Mouse (Mus musculus) hindbrain, postnatal 0 days (tissue): ENCODE measurements at regions not wholly inside any gene's neighbourhood (a gene's known extent, or its start where the extent isn't known, plus 50 kb on each side); places are given as distances from the start of the nearest gene placed in this dataset.

Experiments
- ATAC-seq: fragments of 200-750 bp; cut with Nextera tagmentation; 2 replicates; pipeline ENCODE4 v1.8.0; 2017; ENCODE audit warnings: mild to moderate bottlenecking, moderate TSS enrichment, moderate library complexity
- DNase-seq: peaks from one replicate; pipeline ENCODE4 v3.0.0-alpha.2; 2015; ENCODE audit warnings: low spot score
- H3K27ac ChIP-seq: fragments of 300-500 bp; sonication (generic); 2 replicates; pipeline ENCODE4 v1.5.1; 2014; ENCODE audit warnings: mild to moderate bottlenecking
- H3K27me3 ChIP-seq: fragments of 300-500 bp; sonication (generic); 2 replicates; pipeline ENCODE4 v1.6.1; 2014; ENCODE audit warnings: low read length, mixed read lengths; ENCODE audit not compliant: insufficient read depth
- H3K36me3 ChIP-seq: fragments of 300-500 bp; sonication (generic); 2 replicates; pipeline ENCODE4 v1.6.1; 2014; ENCODE audit warnings: low read length, mixed read lengths; ENCODE audit not compliant: insufficient read depth
- H3K4me1 ChIP-seq: fragments of 300-500 bp; sonication (generic); 2 replicates; pipeline ENCODE4 v1.6.1; 2014; ENCODE audit warnings: antibody characterized with exemption, low read length, mixed read lengths; ENCODE audit not compliant: insufficient read depth
- H3K4me2 ChIP-seq: fragments of 300-500 bp; sonication (generic); 2 replicates; pipeline ENCODE4 v1.6.1; 2014; ENCODE audit warnings: low read depth, mild to moderate bottlenecking, low read length, moderate library complexity, mixed read lengths
- H3K4me3 ChIP-seq: fragments of 300-500 bp; sonication (generic); 2 replicates; pipeline ENCODE4 v1.5.1; 2014; ENCODE audit warnings: low read length
- H3K9ac ChIP-seq: fragments of 300-500 bp; sonication (generic); replicated peaks from 2 replicates; pipeline ENCODE4 v1.6.1; 2014; ENCODE audit warnings: mild to moderate bottlenecking, low read length, moderate library complexity, mixed read lengths
- H3K9me3 ChIP-seq: fragments of 300-500 bp; sonication (generic); 2 replicates; pipeline ENCODE4 v1.6.1; 2016; ENCODE audit warnings: low read length, mixed read lengths
- CTCF ChIP-seq: IDR thresholded peaks from 2 replicates; pipeline ENCODE4 v1.5.1; 2016; ENCODE audit warnings: antibody characterized with exemption, control low read depth, low read depth
- WGBS: fragments of 180-500 bp; shearing (Covaris S2); extraction: QIAGEN DNeasy Blood & Tissue Kit; methylation state at CpG from one replicate; pipeline ENCODE4 v1.1.7; 2014; 5-methylcytosine and 5-hydroxymethylcytosine counted together

DNA sequence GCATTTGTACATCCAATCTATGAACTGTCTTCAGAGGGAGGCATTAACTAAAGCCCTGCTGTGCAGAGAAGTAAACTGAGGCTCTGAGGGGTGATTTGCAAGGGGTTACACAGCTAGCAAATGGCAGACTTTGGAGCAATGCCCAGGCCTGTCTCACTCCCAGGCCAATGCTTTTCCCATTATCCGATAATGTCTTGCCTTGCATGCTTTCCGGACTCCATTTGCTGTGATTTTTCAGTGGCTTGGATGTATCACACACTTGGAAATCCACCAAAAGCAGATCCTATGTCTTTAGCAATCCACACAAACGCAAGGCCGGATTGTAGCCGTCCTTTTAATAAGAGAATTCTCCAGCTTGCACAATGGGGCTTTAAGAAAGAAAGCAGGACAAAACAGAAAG, 281.7 kb upstream of the Ppargc1a start:
- WGBS = 58% methylated on average over 5 of the region's 5 CpGs
- H3K4me1 ChIP-seq = no peaks in the 10 kb centered on the region
- no peak for ATAC-seq

DNA sequence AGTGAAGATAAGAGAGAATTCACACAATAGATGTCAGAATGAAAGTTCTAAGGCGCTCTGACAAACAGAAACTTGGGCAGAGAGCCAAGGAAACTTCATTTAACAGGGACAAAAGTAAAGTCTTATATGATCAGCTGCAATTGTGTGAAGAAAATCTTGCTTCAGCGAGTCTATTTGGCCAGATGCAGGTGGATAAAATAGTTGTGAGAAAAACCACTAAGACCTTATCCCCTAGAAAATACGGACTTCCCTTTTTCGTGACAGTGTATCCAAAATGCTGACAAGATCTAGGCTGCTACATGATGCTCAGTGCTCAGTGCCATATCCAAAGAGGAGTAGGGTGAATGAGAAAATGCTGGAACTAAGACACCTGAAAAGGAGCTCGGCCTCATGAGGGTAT, 274.7 kb upstream of the Ppargc1a start:
- H3K9me3 ChIP-seq = no peaks in the 10 kb centered on the region
- H3K36me3 ChIP-seq = no peaks in the 10 kb centered on the region
- DNase-seq = no peak
- no peak overlapping the region for H3K27ac ChIP-seq
- WGBS = 78% methylated on average over 5 of the region's 5 CpGs
- no peaks in the 10 kb centered on the region for H3K27me3 ChIP-seq
- no peaks in the 10 kb centered on the region for H3K4me1 ChIP-seq
- no peak overlapping the region for H3K4me3 ChIP-seq
- ATAC-seq = no peak
- H3K9ac ChIP-seq = no peak overlapping the region
- H3K4me2 ChIP-seq = no peak overlapping the region
- TF ChIP-seq CTCF = no peak

More for the DNA sequence above, 281.7 kb upstream of the Ppargc1a start:
- no peaks in the 10 kb centered on the region for H3K27me3 ChIP-seq
- no peak overlapping the region for H3K9ac ChIP-seq
- no peak overlapping the region for H3K4me2 ChIP-seq
- H3K36me3 ChIP-seq = no peaks in the 10 kb centered on the region
- no peak overlapping the region for H3K27ac ChIP-seq
- no peak overlapping the region for H3K4me3 ChIP-seq
- H3K9me3 ChIP-seq = no peaks in the 10 kb centered on the region
- peak; percentile 8 for DNase-seq
- no peak for TF ChIP-seq CTCF

- WGBS = 98% methylated on average over 2 of the region's 2 CpGs
- ATAC-seq (no peak), DNase-seq (no peak)
- H3K9ac ChIP-seq = no peak overlapping the region
- H3K27me3 ChIP-seq = no peaks in the 10 kb centered on the region
- H3K4me1 ChIP-seq = no peaks in the 10 kb centered on the region
- H3K4me3 ChIP-seq = no peak overlapping the region
- H3K36me3 ChIP-seq = no peaks in the 10 kb centered on the region
- no peak overlapping the region for H3K4me2 ChIP-seq
- no peaks in the 10 kb centered on the region for H3K9me3 ChIP-seq
- no peak for TF ChIP-seq CTCF
- no peak overlapping the region for H3K27ac ChIP-seq
Measured at GRCm38 (mm10) chr5:51841763-51842162, 274.2 kb upstream of the Ppargc1a start.

DNA sequence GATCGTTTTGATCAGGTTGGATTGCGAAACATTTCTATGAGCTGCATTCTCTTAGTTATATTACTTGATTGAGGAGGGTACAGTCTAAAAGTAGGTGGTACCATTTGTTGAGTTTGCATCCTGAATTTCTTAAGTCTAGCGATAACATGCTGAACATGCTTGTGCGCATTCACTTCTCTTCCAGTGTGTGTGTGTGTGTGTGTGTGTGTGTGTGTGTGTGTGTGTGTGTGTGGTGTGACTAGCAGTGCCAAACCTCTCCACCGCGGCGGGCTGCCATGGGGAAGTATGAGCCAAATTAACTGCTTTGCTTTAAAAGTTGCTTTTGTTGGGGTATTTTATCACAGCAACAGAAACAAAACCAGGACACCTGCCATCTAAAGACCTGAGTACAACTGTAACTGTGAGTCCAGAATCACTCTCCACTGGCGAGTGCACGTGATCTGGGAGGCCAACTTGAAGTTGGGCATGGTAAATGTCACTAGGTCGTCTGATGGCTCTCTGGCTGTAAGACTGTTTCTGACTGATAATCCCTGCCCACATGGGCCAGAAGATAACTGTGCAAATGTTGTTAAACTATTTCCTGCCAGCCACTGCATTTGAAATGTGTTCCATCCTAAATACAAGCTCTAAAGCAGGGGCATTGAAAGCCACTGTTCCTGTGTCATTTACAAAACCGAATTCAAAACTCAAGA, 273.3 kb upstream of the Ppargc1a start:
- no peak overlapping the region for H3K27ac ChIP-seq
- WGBS = 87% methylated on average over 11 of the region's 11 CpGs
- H3K27me3 ChIP-seq = no peaks in the 10 kb centered on the region
- no peak for ATAC-seq
- H3K9ac ChIP-seq = no peak overlapping the region
- H3K4me2 ChIP-seq = no peak overlapping the region
- no peaks in the 10 kb centered on the region for H3K4me1 ChIP-seq
- no peaks in the 10 kb centered on the region for H3K36me3 ChIP-seq
- H3K4me3 ChIP-seq = no peak overlapping the region
- H3K9me3 ChIP-seq = no peaks in the 10 kb centered on the region
- no peak for DNase-seq
- no peak for TF ChIP-seq CTCF

GRCm38 (mm10) chr5:51839292-51839691, 271.8 kb upstream of the Ppargc1a start:
- no peaks in the 10 kb centered on the region for H3K4me1 ChIP-seq
- no peak for TF ChIP-seq CTCF
- no peaks in the 10 kb centered on the region for H3K27me3 ChIP-seq
- DNase-seq = no peak
- H3K9ac ChIP-seq = no peak overlapping the region
- ATAC-seq = no peak
- 62% methylated on average over 4 of the region's 4 CpGs for WGBS
- H3K4me2 ChIP-seq = no peak overlapping the region
- no peak overlapping the region for H3K4me3 ChIP-seq
- H3K27ac ChIP-seq = no peak overlapping the region
- H3K36me3 ChIP-seq = no peaks in the 10 kb centered on the region
- H3K9me3 ChIP-seq = no peaks in the 10 kb centered on the region

DNA sequence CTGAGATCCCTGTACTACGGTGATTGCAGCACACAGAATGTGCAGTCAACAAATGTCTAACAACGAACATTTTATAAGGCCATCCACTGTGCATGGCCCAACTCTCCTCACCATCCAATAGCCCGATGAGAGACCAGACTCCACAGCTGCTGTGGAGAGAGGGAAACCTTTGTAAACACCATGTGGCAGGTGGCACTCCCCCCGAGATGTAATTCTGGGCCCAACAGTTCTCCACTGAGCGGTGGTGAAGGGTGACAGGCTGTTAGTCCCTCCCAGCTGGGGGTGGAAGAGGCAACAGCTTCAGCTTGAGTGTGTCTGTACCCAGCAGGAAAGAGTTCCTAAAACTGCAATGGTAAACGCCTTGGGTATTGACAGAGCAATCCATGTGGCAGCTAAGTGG, 263.0 kb upstream of the Ppargc1a start:
- no peaks in the 10 kb centered on the region for H3K27me3 ChIP-seq
- H3K9me3 ChIP-seq = no peaks in the 10 kb centered on the region
- H3K4me3 ChIP-seq = no peak overlapping the region
- DNase-seq = no peak
- H3K4me1 ChIP-seq = no peaks in the 10 kb centered on the region
- no peak overlapping the region for H3K27ac ChIP-seq
- no peak overlapping the region for H3K4me2 ChIP-seq
- WGBS = 70% methylated on average over 6 of the region's 6 CpGs
- no peaks in the 10 kb centered on the region for H3K36me3 ChIP-seq
- TF ChIP-seq CTCF = no peak
- no peak for ATAC-seq
- H3K9ac ChIP-seq = no peak overlapping the region

GRCm38 (mm10) chr5:51830015-51830414, 262.5 kb upstream of the Ppargc1a start:
- ATAC-seq (no peak), DNase-seq (no peak)
- Histone ChIP-seq H3K9me3 (no peaks in the 10 kb centered on the region), H3K4me2 (no peak overlapping the region), H3K27ac (no peak overlapping the region), H3K27me3 (no peaks in the 10 kb centered on the region), H3K4me3 (no peak overlapping the region), H3K4me1 (no peaks in the 10 kb centered on the region), H3K9ac (no peak overlapping the region), H3K36me3 (no peaks in the 10 kb centered on the region)
- no peak for TF ChIP-seq CTCF
- 73% methylated on average over 2 of the region's 2 CpGs for WGBS
